Mouse (Mus musculus) MEL-GATA-1-ER (cell line): ENCODE data around the gene Lrrc45.
A peak's percentile ranks its signal among the peaks of the same experiment; 100 is the strongest.
"Not testable (repeated sequence)": the region's sequence is repeated elsewhere in the genome, so short reads cannot be mapped to it uniquely, and the experiment has no call there.

Source experiments
- DNase-seq: peaks from one replicate; pipeline ENCODE4 v3.0.0-alpha.2; 2012; ENCODE audit warnings: low read depth; ENCODE audit errors: extremely low read depth

Gene Lrrc45

DNA sequence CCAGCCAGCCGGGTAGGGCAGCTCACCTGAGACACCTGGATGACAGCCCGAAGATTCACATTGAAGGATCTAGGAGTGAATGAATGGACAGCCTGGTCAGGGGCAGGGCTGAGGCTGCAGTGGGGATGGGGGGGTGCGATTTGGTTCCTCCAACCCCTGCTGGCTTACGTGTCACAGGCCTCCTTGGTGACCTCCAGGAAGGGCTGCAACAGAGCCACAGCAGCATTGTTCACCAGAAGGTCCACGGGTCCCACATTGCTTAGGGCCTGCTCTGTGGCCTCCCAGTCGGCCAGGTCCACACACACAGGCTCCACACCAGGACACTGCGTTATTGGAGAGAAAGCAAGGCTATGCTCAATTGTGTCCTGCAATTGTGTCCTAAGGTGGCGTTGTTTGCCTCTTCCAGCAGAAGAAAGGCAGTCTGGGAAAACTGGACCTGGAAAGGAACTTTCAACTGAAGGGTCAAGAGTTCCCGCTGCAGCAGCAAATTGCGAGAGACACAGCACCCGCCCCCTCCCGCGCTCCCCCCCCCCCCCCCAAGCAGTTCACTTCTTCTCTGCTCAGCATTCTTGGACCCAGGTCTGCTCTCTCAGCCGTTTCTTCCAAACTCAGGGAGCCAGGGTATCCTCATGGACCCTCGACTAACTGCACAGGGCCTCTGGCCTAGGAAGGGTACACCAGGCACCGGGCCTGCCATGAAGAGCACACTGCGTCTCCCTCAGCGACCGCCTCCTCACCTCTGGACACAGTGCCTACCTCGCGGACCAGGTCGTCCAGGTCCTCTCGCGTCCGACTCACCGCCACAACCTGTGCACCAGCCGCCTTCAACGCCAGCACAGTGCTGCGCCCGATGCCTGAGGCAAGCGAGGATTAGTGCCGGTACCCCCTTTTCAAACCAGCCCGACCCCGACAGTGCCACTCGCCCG, 12.8 kb downstream of the Lrrc45 start:
- no peak for DNase-seq

DNA sequence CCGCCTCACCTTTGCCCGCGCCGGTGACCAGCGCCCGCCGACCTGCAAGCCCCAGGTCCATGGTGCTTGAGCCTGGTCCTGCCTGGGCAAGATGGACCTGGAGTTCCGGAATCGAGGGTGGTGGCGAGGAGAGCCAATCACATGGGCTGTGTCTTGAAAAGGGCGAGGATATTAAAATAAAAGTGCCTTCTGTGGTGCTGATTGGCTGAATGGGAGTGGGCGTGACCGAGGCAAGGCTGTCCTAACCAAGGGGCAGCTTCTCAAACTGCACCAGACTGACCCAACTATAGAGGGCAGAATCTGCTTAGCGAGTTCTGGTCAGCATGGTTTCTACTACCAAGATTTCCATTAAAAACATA, 13.4 kb downstream of the Lrrc45 start, which contains the start of gene Dcxr:
Gene Dcxr (minus strand): TSS at position 113 of the 359 bp plus-strand sequence.
- DNase-seq = peak; percentile 83

DNA sequence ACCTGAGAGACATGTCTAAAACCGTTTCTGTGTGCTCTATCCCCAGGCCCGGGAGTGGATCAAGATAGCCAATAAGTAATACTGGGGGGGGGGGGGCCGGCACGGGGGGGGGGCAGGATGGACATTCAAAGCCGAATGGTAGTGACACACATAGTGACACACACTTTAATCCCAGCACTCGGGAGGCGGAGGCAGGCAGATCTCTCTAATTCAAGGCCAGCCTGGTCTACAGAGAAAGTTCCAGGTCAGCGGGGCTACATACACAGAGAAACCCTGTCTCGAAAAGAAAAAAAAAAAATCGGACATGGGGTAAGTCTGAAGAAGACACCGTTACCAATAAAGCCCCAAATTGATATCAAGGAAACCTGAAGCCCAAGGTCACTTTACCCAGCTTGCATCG, 13.8 kb downstream of the Lrrc45 start:
- DNase-seq = no peak

DNA sequence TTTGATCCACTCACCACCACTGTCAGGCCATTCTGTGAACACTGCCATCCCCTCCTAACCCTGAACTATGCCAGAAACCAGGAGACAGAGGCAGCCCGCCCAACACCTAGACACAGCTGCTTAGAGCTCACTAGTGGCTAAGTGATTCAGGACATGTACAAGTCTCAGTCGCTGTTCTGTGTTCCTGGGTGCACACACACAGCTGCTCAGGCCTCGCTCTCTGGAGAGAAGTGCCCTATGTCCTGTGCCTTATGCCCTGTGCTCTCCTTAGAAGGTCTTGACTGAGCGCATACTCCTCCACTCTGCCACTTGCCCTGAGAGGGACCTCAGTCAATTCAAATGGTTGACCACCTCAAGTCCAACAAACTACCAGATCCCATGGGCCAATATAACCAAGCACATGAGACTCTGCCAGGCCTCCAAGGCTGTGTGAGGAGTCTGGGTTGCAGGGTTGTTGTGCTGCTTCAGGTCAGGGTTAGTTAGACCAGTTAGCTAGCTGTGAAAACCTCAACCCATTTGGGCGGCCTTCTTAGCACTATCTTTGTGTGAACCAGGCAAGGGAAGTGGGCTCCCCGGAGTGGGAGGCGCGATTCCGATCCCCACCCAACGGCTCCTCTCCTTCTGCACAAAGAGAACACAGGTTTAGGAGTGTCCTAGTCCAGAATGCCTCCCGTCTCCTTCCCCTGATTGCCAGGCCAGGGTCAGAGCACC, 15.0 kb downstream of the Lrrc45 start:
- no peak for DNase-seq

DNA sequence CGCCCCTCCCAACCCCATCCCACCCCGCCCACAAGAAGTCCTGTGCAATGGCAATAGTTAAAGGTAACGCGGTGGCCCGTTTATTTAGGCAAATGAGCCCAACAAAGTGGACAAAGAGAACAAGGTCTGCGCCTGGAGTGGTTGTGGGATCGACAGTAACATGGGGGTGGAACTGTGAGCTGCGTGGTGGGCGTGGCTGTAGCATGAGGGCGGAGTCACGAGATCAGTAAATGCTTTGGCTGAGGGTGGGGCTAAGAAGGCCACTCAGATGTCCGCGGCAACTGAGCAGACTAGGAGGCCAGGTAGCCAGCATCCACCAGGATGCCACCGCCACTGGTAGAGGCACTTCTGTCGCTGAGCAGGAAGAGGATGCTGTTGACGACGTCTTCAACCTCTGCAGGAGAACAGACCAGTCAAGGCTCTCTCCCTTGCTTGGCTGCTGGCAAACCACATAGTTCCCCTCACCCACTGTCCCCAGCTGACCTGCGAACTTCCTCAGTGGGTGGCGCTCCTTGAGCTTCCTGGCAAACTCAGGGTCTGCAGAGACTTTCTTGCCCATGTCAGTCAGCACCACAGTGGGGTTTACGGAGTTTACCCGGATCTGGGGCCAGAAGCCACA, 15.8 kb downstream of the Lrrc45 start:
- DNase-seq = peak; percentile 53

DNA sequence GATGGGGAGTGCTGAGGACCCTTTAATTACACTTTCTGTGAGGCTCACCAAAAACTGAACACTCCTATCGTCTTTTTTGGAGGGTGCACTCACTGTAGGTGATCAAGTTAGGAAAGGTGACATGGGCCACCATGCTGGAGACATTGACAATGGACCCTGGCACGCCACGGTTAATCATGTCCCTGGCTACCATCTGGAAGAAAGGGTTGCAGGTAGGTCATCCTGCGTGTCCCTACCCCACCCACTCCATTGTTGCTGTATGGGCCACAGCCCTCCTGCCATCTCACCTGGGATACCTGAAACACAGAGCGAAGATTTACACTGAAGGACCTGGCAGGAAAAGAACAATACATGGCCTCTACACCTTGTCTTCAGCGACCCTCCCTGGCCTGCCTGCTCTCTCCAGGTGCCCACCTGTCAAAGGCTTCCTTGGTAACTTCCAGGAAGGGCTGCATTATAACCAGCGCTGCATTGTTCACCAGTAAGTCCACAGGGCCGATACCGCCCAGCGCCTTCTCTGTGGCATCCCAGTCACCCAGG, 16.7 kb downstream of the Lrrc45 start:
- no peak for DNase-seq

DNA sequence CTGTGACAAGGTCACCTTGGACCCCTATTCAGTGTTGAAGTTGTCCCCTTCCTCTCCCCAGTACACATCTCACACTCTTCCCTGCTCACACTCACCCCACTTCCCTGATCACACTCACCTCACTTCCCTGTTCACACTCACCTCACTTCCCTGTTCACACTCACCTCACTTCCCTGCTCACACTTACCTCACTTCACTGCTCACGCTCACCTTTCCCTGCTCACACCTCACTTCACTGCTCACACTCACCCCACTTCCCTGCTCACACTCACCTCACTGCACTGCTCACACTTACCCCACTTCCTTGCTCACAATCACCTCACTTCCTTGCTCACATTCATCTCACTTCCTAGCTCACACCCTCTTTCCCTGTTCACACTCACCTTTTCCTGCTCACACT, 17.7 kb downstream of the Lrrc45 start:
- no peak for DNase-seq

DNA sequence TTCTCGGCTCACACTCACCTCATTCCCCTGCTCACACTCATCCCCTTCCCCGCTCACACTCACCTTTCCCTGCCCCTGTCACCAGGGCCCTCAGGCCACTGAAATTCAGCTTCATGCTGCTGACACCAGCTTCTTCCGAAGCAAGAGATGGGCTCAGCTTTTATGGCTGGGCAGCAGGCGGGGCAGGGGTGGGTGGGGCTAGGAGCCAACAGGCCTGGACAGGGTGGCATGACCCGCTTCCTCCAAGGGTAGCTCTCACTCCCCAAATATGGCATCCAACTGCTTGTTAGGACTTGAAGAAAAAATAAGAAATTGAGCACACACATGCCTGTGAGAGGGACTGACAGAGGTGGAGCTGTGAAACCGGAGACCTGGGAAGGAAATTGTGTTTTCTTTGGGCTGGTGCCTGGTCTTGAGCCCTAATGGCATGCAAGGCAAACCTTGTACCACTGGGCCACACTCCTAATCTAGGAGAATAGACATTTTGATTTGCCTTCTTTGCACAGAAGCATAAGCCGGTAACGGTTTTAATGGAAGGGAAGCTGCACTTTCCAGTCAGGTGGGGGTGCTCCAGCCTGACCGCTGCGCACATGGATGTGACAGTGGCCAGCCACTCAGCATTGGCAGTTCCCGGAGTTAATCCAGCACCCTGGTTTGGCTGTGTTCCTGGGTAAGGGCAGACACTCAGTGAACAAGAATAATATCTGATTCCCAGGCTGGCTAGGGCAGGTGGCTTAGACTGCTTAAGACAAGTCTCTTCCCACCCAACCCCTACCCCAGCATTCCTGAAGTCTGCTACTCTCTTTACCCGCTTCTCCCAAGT, 18.3 kb downstream of the Lrrc45 start, which contains the start of gene Cbr2:
Gene Cbr2 (minus strand): TSS at position 257 of the 823 bp plus-strand sequence.
- DNase-seq = no peak

DNA sequence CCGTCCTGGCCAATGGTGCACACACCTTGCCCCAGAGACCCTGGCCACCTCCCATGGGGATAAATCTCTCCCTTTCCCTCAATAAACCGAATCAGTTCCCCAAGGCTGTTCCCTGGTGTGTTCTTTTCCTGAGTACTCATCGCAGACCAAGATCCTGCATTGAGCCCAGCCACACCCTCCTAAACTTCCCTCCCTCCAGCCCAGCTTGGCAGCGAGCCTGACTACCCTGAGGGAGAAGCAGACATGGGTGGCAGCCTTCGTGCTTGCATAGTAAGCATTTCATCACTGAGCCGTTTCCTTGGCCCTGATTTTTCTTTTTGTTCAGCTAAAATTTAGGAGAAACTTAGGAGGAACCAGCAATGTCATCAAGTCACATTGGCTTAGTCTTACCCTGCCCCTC, 19.8 kb downstream of the Lrrc45 start:
- no peak for DNase-seq

DNA sequence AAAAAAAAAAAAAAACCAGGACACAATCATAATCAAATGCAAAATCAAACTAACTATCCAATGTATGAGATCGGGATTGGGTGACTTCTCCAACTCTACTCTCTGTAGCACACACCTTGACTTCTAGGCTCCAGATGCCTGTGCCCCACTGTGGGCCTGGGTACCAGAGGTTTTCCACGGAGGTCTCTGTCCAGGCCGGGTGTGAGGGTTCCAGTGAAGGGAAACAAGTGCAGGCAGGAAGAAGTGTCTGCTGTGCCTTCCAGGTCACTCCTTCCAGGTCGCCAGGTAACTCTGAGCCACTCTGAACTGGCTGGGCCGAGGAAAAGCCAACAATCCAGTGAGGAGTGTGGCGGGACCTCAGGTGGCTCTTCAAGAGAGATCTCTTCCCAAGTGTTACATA, 22.7 kb downstream of the Lrrc45 start:
- no peak for DNase-seq

DNA sequence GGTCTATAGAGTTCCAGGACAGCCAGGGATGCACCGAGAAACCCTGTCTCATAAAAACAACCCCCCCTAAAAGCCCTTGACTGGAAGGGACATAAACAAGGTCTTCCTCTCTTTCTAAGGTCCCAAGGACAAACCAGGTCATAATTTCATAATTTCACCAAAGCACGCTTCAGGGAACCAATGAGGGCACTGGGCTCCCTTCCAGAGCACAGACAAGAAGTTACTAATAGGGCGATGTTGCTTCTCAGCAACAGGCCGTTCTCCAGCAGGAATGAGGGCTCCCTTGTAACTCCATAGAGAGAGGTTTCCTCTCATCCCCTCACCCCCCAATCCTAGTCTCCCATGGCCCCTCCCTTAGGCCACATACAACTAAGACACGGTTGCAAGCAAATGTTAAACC, 27.3 kb downstream of the Lrrc45 start:
- DNase-seq = no peak

DNA sequence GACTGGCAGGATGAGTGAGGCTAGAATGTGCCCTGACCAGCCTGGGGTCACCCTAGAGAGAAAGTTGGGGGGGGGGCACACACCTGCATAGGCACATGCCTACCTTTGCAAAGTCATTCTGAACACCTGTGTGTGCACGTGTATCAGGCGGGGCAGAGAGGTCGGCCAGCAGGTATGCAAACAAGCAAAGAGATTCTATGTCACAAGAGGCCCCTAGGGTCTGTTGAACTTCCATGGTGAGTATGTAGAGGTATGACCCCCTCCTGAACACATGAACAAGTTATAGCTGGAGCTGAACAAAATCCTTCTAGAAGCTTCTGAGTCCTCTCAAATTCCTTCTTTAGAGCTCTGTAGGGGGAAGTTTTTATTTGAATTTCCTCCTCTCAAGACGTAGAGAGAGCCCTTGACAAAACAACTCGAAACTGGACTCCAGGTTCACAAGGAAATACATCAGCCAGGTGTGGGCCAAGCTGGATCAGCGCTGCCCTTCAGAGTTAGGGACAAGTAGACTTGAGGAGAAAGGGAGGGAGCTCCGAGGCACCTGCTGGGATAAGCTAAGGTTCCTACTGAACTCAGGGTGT, 30.5 kb downstream of the Lrrc45 start:
- DNase-seq = no peak

DNA sequence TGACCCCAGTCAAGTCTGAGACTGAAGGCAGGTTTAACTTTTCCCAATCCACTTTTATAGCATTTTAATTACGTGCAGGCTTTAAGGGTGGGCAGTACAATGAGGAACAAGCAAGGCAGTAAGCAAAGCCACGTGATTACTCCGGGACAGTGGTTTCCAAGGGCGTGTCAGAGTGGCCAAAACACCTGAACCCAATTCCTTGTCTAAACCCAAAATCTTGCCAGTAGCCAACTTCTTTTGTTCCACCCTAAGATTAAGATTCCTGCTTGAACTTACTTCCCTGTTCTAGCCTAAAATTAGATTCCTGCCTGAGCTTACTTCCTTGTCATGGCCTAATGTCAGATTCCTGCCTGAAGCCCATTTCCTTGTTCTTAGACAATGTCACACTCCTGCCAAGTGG, 34.2 kb downstream of the Lrrc45 start:
- DNase-seq = no peak

DNA sequence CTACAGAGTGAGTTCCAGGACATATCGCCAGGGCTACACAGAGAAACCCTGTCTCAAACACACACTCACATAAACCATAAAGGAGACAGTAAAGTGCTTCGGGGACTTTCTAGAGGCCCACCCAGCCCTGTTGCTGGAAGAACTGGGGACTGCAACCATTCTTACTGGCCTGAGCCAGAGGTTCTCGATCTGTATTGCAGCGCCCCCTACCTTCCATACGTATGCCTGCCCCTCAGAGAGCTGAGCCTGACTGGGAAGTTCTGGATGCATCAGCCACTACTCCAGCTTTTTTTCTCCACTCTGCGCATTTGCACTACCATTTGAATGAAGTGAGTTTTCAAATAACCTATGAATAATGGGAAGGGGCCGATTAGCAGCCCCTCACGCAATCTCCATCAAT, 35.7 kb downstream of the Lrrc45 start:
- no peak for DNase-seq

DNA sequence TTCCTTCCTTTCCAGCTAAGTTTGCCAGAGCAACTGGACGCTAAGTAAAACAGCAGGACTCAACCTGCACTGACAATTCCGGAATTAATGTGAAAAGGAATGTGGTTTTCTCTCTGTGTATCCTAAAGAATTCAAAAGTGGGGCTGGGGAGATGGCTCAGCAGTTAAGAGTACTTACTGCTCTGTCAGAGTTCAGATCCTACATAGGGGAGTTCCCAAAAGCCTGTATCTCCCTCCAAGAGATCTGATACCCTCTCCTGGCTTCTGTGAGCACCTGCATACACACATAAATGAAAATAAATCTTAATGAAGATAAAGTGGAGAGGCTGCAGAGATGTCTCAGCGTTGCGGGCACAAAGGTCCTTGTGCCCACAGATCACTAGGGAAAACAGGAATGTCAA, 37.9 kb downstream of the Lrrc45 start:
- no peak for DNase-seq

DNA sequence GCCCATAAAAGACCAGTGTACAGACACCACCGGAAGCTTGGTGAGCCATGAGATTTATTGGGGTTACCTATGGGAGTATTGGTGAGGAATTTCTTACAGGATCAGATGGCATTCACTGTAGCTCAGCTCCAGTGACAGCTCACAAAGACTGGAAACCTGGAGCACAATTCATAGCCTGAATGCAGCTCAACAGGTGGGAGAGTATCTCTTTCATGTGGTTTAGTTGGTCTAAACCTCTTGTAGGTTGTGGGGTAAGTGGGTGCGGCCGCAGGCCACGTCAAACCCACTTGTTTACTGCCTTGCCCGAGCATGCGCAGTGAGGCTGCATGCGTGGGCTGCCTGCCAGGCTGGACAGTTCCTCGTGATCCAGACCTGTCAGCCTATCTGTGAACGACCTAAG, 46.5 kb downstream of the Lrrc45 start:
- DNase-seq = no peak

DNA sequence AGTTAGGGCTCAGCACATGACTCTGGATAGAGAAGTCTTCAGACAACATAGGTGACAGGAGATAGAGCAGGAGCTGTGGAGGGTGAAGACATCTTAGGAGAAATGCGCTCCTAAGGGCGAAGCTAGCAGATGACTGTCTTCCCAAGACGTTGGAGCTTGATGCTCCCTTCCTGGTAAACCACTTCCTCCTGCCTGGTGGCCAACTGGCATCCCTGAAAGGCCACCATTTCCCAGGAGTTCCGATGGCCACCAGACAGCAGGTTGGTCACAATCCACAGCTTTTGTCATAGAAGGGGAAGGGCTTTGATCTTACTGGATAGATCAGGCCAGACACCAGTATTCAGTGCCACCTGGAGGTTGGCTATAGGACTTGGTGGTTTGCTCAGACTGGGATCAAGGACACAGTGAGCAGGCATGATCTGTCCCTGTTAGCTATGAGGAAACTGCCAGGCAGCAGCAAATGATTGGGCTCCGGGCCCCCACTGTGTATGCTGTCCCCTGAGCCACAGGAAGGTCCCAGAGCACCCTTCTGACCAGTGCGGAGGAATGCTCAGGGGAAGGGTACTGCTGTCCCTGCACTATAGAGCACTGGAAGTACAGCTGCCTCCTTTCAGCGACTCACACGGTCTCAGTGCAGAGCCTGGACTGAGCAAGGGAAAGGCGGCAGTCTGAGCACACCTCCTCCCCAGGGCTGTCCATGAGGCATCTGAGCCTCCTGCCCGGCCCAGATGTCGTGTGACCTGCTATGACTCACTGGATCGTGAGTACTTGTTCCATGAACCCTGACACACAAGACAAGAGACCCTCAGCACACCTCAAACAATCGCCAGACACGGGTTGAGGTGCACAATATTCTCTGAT, 48.3 kb downstream of the Lrrc45 start:
- no peak for DNase-seq

DNA sequence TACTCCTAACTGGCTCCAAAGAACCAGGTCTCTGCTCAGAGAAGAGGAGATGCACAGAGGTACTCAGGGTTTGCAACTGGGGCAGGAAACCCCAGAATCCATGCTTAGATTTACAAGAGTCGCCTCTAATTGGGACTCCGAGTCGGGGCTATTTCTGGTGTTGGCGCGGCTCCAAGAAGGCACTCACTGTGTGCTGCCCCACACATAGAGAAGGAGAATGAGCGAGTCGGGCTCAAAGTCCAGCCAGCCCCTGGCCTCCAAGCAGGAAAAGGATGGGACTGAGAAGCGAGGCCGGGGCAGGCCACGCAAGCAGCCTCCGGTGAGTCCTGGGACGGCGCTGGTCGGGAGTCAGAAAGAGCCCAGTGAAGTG, 48.9 kb downstream of the Lrrc45 start, which contains the start of gene Hmga1b:
Gene Hmga1b (plus strand): TSS at position 123 of the 370 bp plus-strand sequence.
- not testable (repeated sequence) for DNase-seq

DNA sequence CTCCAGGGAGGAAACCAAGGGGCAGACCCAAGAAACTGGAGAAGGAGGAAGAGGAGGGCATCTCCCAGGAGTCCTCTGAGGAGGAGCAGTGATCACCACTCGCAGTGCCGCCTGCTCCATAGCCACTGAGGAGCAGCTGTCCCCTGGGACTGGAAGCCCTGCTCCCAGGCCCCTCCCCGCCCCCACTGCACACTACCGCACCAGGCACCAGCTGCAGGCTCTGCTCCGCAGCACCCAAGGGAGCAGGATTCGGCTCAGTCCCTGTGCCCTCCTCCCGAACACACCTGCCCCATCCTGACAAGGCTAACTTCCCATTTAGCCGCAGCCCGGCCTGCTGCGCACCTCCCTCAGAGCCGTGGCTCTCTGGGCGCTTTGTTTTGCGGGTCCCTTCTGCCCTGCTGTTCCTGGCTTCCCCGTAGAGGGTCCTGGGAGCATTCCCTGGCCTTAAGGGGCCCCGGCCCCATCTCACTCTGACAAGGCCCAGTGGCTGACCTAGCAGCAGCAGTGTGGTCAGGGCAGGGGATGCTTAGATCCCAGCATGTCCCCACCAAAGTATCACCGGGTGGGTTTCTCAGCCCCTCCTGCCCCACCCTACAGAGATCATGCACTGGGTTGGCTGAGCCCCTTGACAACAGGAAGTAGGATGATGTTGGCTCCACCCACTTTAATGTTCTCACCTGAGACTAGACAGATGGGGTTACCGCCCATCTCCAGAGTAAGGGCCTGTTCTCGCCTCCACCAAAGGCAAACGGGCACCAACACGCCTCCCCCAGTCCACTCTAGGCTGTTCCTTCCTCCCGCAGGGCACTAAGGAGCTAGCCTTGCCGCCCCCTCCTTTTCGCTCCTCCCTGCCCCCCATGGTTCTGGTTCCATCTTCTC, 49.6 kb downstream of the Lrrc45 start:
- not testable (repeated sequence) for DNase-seq
